Mouse (Mus musculus): ENCODE results near the gene Pald1. TPM values are rescaled to one million over a fixed set of nuclear protein-coding genes. Genes with fewer than 3 reads are reported as not detected.

The Pald1 gene
- polyA plus RNA-seq, 3 experiments from 2014 or later: 1.0 TPM; not detected in 2

DNA sequence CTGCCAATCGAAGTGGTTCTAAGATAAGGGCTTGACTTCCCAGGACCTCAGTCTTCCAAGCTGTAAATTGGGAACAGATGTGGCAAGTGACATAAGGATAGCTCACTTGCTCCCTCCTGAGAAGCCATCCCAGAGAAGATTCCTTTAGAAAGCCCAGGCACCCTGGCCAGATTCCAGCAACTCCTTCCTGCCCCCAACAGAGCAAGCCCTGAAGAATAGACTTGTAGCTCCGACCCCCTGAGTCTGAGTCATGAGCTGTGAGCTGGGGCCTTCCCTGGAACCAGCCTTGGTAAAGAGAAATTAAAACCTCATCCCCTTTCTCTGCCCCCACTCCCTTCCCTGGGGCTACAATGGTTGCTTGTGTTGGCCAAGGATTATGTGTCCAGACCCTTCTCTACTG is 108.8 kb downstream of the Pald1 start:
- ATAC-seq: no peak

DNA sequence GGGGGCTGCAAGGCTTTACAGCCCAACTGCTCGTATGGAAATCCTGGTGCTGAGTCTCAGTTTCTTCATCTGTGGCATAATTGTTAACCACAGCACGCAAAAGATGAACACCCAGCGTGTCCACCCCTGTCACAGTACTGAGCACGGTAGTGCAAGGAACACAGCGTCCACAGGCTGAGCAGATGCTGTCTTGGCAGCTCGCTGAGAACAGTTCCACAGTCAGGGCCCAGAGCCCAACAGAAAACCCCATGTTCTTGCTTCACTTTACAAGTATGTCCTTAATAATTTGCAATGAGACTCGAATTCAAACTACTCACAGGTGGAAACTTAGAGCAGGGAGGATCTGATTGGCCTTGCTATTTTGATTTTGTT is 109.5 kb downstream of the Pald1 start:
- no peak for ATAC-seq

DNA sequence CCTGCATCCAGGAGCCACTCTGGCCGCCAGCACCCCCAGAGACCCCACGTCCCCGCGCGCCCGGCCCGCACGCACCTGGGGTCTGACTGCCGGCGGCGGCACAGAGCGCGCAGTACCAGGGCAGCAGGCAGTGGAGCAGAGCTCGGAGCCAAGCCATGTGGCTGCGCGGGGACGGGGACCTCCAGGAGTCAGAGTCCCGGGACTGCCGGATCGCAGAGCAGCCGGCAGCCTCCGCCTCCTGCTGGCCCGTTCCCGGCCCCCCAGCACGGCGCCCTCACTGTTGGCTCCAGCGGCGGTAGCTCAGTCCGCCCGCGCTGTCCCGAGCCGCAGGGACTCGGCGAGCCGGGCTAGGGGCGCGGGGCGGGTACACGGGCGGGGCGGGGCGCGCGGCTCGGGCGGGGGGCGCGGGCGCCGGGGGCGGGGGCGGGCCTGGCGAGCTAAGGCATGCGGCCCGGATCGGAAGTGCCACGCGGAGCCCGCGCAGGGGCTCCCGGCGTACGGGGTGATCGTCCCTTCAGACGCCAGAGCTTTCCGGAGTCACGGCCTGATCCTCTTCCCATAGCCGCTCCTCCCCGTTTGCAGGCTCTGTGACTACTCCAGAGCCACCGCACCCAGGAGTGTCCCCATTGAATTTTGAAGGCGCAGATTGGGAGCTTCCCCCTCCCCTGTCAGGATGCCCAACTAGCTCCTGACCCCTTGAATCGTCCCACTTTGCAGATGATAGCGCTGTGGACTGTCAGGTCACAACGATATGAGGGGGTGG is 110.1 kb downstream of the Pald1 start, which contains the start of gene Adamts14:
Gene Adamts14, minus strand, starts transcription at position 358 of the 763 bp plus-strand sequence.
- ATAC-seq: no peak

DNA sequence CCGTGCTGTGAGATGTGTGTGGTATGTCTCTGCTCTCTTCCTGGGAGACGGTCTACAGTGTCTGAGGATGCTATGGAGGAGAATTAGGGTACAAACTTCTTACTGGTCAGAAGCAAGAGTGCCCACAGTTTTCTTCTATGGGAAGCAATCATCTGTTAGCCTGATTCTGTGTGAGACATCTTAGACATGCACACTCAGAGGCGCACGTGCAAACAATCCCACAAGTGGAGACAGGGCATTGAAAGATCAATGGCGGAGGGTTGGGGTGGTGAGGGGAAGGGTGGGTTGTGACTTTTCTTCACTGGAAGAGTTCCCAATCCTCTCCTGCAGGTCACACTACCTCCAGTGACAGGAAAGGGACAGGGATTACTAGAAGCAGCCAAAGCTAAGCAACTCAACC is 110.7 kb downstream of the Pald1 start:
- ATAC-seq: no peak

DNA sequence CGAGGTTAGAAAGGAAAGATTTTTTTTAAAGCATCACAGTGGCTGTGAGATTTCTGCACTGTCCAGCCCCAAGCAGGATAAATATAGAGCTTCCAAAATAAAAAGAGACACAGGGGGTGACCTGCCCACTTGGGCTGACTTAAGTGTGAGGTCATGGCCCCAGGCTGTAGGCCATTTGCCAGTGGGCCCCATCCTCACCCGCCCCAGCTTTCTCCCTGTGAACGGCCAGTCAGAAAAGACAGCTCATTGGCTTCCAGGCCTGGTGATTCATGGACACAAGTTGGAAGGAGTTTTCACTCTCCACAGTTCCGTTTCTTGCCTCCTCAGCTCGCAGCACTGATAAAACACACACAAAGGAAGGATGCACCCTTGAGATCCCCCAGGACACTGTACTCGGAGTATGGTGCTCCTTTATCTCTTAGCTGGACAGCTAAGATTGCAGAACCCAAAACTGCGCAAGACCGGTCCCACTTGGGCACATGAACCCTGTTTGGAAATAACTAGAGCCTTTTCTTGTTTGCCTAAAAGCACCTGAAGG is 111.2 kb downstream of the Pald1 start:
- no peak for ATAC-seq

Other genes starting within 250 kb of the Pald1 start
- gene Sgpl1, start 235.8 kb downstream of the Pald1 start, polyA plus RNA-seq (2017; shearing (Covaris generic)): 10 to 100 TPM; 23.1 to 28.9 (median 27.1) TPM
- not detected for gene Tbata, start 211.6 kb downstream of the Pald1 start, polyA plus RNA-seq (2017; shearing (Covaris generic))
- gene Adamts14, start 110.1 kb downstream of the Pald1 start, polyA plus RNA-seq (2017; shearing (Covaris generic)): not detected
- 10 to 100 TPM in 1 of 3 experiments, 1 to 10 TPM in 2; 5.3 to 31.6 (median 6.0) TPM for gene Prf1, start 85.7 kb downstream of the Pald1 start, polyA plus RNA-seq (2017; shearing (Covaris generic))
- gene Nodal, start 34.4 kb upstream of the Pald1 start, polyA plus RNA-seq (2017; shearing (Covaris generic)): under 1 TPM in 2 of 3 experiments, not detected in 1; 0.21 to 0.45 TPM
- gene Eif4ebp2, start 69.1 kb upstream of the Pald1 start, polyA plus RNA-seq (2017; shearing (Covaris generic)): 10 to 100 TPM; 19.5 to 27.5 (median 24.2) TPM
- 1 to 10 TPM; 5.4 to 6.0 (median 5.8) TPM for gene Lrrc20, start 92.3 kb upstream of the Pald1 start, polyA plus RNA-seq (2017; shearing (Covaris generic))
- gene Npffr1, start 212.0 kb upstream of the Pald1 start, polyA plus RNA-seq (2017; shearing (Covaris generic)): not detected